Mouse (Mus musculus) thymus, adult 2 months (tissue): ENCODE measurements around the gene Vamp8.

Source experiments
- CTCF ChIP-seq: fragments of 200-500 bp; IDR thresholded peaks from 2 replicates; pipeline ENCODE4 v1.5.1; 2012; ENCODE audit warnings: mild to moderate bottlenecking, control low read depth, low read length, moderate library complexity, borderline replicate concordance; ENCODE audit not compliant: control insufficient read depth, poor library complexity, insufficient read depth; ENCODE audit errors: extremely low read depth
- POLR2A ChIP-seq: fragments of 200-500 bp; IDR thresholded peaks from 2 replicates; pipeline ENCODE4 v1.6.1; 2012; ENCODE audit warnings: mild to moderate bottlenecking, low read length, control low read depth, moderate library complexity; ENCODE audit not compliant: control insufficient read depth, poor library complexity, insufficient read depth; ENCODE audit errors: extremely low read depth

- TF ChIP-seq CTCF: no peak
- TF ChIP-seq POLR2A: no peak
Measured at GRCm38 (mm10) chr6:72369557-72369956, 20.9 kb downstream of the Vamp8 start.
